Mouse (Mus musculus) limb, embryonic 14.5 days (tissue): Measurements from ENCODE around the gene D7Ertd443e. TPM values are rescaled to one million over a fixed set of nuclear protein-coding genes. Genes with fewer than 3 reads are reported as not detected.

Source experiments
- ATAC-seq: fragments of 200-750 bp; cut with Nextera tagmentation; 2 replicates; pipeline ENCODE4 v1.8.0; 2017; ENCODE audit warnings: low read depth, moderate number of reproducible peaks, moderate TSS enrichment; ENCODE audit not compliant: low FRiP score
- DNase-seq: peaks from one replicate; pipeline ENCODE4 v3.0.0-alpha.2; 2015; ENCODE audit warnings: low spot score
- H3K27ac ChIP-seq: fragments of 300-500 bp; sonication (generic); replicated peaks from 2 replicates; pipeline ENCODE4 v1.5.1; 2014; ENCODE audit warnings: low read depth, mild to moderate bottlenecking, low read length, moderate library complexity, mixed read lengths
- H3K27me3 ChIP-seq: fragments of 300-500 bp; sonication (generic); 2 replicates; pipeline ENCODE4 v1.6.1; 2014; ENCODE audit warnings: low read length, mixed read lengths; ENCODE audit not compliant: control insufficient read depth, insufficient read depth
- H3K36me3 ChIP-seq: fragments of 300-500 bp; sonication (generic); 2 replicates; pipeline ENCODE4 v1.6.1; 2014; ENCODE audit warnings: mild to moderate bottlenecking, low read length, moderate library complexity, mixed read lengths; ENCODE audit not compliant: control insufficient read depth, insufficient read depth
- H3K4me1 ChIP-seq: fragments of 300-500 bp; sonication (generic); 2 replicates; pipeline ENCODE4 v1.6.1; 2014; ENCODE audit warnings: antibody characterized with exemption, low read length, mixed read lengths; ENCODE audit not compliant: control insufficient read depth, insufficient read depth
- H3K4me2 ChIP-seq: fragments of 300-500 bp; sonication (generic); replicated peaks from 2 replicates; pipeline ENCODE4 v1.6.1; 2014; ENCODE audit warnings: low read depth, mild to moderate bottlenecking, low read length, moderate library complexity; ENCODE audit not compliant: severe bottlenecking
- H3K4me3 ChIP-seq: fragments of 300-500 bp; sonication (generic); replicated peaks from 2 replicates; pipeline ENCODE4 v1.5.1; 2014; ENCODE audit warnings: low read length
- H3K9ac ChIP-seq: fragments of 300-500 bp; sonication (generic); 2 replicates; pipeline ENCODE4 v1.6.1; 2014; ENCODE audit warnings: mild to moderate bottlenecking, low read depth, low read length, moderate library complexity; ENCODE audit not compliant: severe bottlenecking
- H3K9me3 ChIP-seq: fragments of 300-500 bp; sonication (generic); 2 replicates; pipeline ENCODE4 v1.6.1; 2016; ENCODE audit warnings: low read length; ENCODE audit not compliant: control insufficient read depth
- POLR2A ChIP-seq: fragments of 200-500 bp; IDR thresholded peaks from 2 replicates; pipeline ENCODE4 v1.8.0; 2012; ENCODE audit warnings: inconsistent platforms, mild to moderate bottlenecking, moderate library complexity, borderline replicate concordance; ENCODE audit not compliant: insufficient read depth, insufficient read length; ENCODE audit errors: extremely low read depth
- WGBS: fragments of 180-500 bp; shearing (Covaris S2); extraction: QIAGEN DNeasy Blood & Tissue Kit; methylation state at CpG from one replicate; pipeline ENCODE4 v1.1.7; 2014; 5-methylcytosine and 5-hydroxymethylcytosine counted together
- polyA plus RNA-seq, 2 experiments: library from polyadenylated mRNA; depleted of rRNA in 1 of 2; stranded (reverse) in 1 of 2; unstranded in 1 of 2; fragments of >200 nt; fragmentation: Nextera tagmentation in 1 of 2; extraction: Ambion mirVana in 1 of 2; gene quantifications; 2 replicates each; pipeline versions ENCODE4 v1.2.1 to v1.2.3; 2012 to 2014

D7Ertd443e gene
- polyA plus RNA-seq, 2 experiments = 1.1 to 1.3 TPM

- no peaks in the 10 kb centered on the region for H3K36me3 ChIP-seq
- H3K4me2 ChIP-seq = no peak overlapping the region
- peaks cover 14% of the 10 kb centered on the region; the same call in 1 of the 2 replicates for H3K27me3 ChIP-seq
- H3K9me3 ChIP-seq = no peaks in the 10 kb centered on the region
- peaks cover 4% of the 10 kb centered on the region for H3K4me1 ChIP-seq
- ATAC-seq (no peak), DNase-seq (no peak)
- no peak for TF ChIP-seq POLR2A
- H3K9ac ChIP-seq = no peak overlapping the region
- WGBS = 82% methylated on average over 2 of the region's 2 CpGs
- no peak overlapping the region for H3K27ac ChIP-seq
- H3K4me3 ChIP-seq = no peak overlapping the region
These were observed 155.6 kb downstream of the D7Ertd443e start for GRCm38 (mm10) chr7:134229899-134230298.

DNA sequence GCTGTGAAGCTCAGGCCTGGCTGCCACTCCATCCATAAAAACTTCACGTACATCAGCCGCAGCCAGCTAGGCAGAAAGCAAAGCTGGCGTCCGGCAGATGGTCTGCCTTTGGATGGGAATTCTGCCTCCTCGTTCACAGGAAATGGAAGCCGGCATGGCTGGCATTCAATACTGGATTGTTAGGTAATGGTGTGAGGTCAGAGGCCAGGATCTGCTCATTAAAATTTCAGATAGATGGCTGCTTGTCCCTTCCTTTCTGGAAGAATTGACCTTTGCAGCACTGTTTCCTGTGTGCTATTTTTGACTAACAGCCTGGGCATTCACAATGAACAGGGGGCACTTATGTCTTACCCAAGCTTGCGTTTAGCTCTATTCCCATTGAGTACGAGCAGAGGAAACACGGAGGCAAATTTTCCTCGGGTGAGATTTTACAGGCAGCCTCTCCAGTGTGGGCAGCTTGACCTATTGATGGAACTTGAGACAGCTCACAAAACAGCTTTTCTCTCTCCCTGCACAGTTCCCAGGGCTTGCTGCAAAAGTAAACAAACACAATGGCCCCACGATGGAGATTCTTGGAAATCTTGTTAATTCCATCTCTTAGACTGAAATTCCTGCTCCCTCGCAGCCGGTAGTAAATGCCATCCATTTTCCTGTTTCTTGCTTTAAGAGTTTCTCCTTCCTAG, 157.5 kb downstream of the D7Ertd443e start:
- TF ChIP-seq POLR2A = no peak
- H3K4me1 ChIP-seq = peaks cover 11% of the 10 kb centered on the region
- peak; percentile 40 for DNase-seq
- WGBS = 28% methylated on average over 13 of the region's 13 CpGs
- H3K27me3 ChIP-seq = peaks cover 14% of the 10 kb centered on the region; the same call in 1 of the 2 replicates
- no peak overlapping the region for H3K4me3 ChIP-seq
- no peak overlapping the region for H3K9ac ChIP-seq
- no peak overlapping the region for H3K27ac ChIP-seq
- ATAC-seq = no peak
- no peak overlapping the region for H3K4me2 ChIP-seq
- H3K9me3 ChIP-seq = no peaks in the 10 kb centered on the region
- no peaks in the 10 kb centered on the region for H3K36me3 ChIP-seq

DNA sequence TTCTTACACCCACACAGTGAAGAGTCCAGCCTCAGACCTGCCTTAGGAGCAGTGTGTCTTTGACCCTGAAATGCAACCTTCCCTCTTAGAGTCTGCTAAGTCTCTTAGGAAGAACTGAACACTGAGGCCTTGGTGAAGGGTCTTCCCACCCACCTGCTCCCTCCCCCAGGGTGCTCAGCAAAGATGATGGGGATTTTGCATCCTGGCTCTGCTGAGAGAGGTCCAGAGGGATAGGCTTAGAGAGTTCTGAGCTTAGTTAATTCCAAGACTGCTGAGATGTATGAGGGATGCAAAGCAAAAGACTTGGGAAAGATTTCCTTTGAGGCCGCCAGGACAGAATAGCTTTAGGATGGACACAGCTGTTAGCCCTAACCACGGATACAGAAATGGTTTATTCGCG, 158.4 kb downstream of the D7Ertd443e start:
- no peak for TF ChIP-seq POLR2A
- ATAC-seq (no peak), DNase-seq (no peak)
- H3K36me3 ChIP-seq = no peaks in the 10 kb centered on the region
- H3K27me3 ChIP-seq = peaks cover 14% of the 10 kb centered on the region; the same call in 1 of the 2 replicates
- no peak overlapping the region for H3K4me2 ChIP-seq
- 76% methylated on average over 4 of the region's 4 CpGs for WGBS
- no peak overlapping the region for H3K4me3 ChIP-seq
- no peak overlapping the region for H3K9ac ChIP-seq
- H3K4me1 ChIP-seq = peaks cover 11% of the 10 kb centered on the region
- H3K9me3 ChIP-seq = no peaks in the 10 kb centered on the region
- H3K27ac ChIP-seq = no peak overlapping the region

GRCm38 (mm10) chr7:134226231-134226630, 159.2 kb downstream of the D7Ertd443e start:
- WGBS = 73% methylated on average over 3 of the region's 3 CpGs
- Histone ChIP-seq H3K36me3 (no peaks in the 10 kb centered on the region), H3K4me1 (peaks cover 11% of the 10 kb centered on the region), H3K4me3 (no peak overlapping the region), H3K27me3 (peaks cover 14% of the 10 kb centered on the region; the same call in 1 of the 2 replicates), H3K27ac (no peak overlapping the region), H3K4me2 (no peak overlapping the region), H3K9ac (no peak overlapping the region), H3K9me3 (no peaks in the 10 kb centered on the region)
- DNase-seq = no peak
- no peak for ATAC-seq
- no peak for TF ChIP-seq POLR2A

- H3K4me2 ChIP-seq = peak overlapping the region; percentile 96
- H3K4me1 ChIP-seq = peaks cover 11% of the 10 kb centered on the region
- no peak for TF ChIP-seq POLR2A
- no peaks in the 10 kb centered on the region for H3K36me3 ChIP-seq
- ATAC-seq (peak; percentile 66), DNase-seq (peak; percentile 43)
- peak overlapping the region; percentile 70 for H3K9ac ChIP-seq
- H3K4me3 ChIP-seq = peak overlapping the region; percentile 64
- under 1% methylated on average over 83 of the region's 90 CpGs for WGBS
- peak overlapping the region; percentile 70 for H3K27ac ChIP-seq
- no peaks in the 10 kb centered on the region for H3K9me3 ChIP-seq
- H3K27me3 ChIP-seq = peaks cover 14% of the 10 kb centered on the region; the same call in 1 of the 2 replicates
These were observed 160.5 kb downstream of the D7Ertd443e start for GRCm38 (mm10) chr7:134224741-134225612.
